25 mouse cellular contexts compared by ENCODE assay signal in genomic region chr13:103183566-103183965, GRCm38 (mm10).
DNase-seq lines count a peak whose midpoint lies in the region; ATAC-seq and TF ChIP-seq lines count a peak whose summit lies in the region.
"Had no signal": no experiment of that assay in that cellular context is flagged by ENCODE, and none has a peak within 500 bp of the region (broad histone marks: within the 10 kb centered on the region; RNA-seq: fewer than 3 reads in every experiment).

No protein-coding gene starts in this region.

- no peak overlapping the region for H3K9ac ChIP-seq in intestine, embryonic 14.5 days (ENCODE audit: low read length)
- no peak overlapping the region for H3K9ac ChIP-seq in intestine, postnatal 0 days (ENCODE audit: low read depth, low read length)
- no peak overlapping the region for H3K9ac ChIP-seq in midbrain, embryonic 11.5 days (ENCODE audit: low read length)
- H3K9ac ChIP-seq: embryonic facial prominence, embryonic 13.5 days; forebrain, embryonic 12.5 days; forebrain, postnatal 0 days; heart, embryonic 15.5 days; hindbrain, embryonic 14.5 days had no signal

- H3K4me3 ChIP-seq in intestine, embryonic 14.5 days (ENCODE audit: low read depth, low read length), result no peak overlapping the region
- H3K4me3 ChIP-seq in intestine, postnatal 0 days (ENCODE audit: low read depth, low read length), result no peak overlapping the region
- no peak overlapping the region for H3K4me3 ChIP-seq in midbrain, embryonic 10.5 days
- H3K4me3 ChIP-seq in midbrain, embryonic 11.5 days (ENCODE audit: low read depth, low read length), result no peak overlapping the region
- H3K4me3 ChIP-seq: embryonic facial prominence, embryonic 13.5 days; forebrain, embryonic 12.5 days; gastrocnemius, adult 2 months; heart, embryonic 15.5 days had no signal

- 81% methylated on average over 5 of the region's 5 CpGs for WGBS in intestine, embryonic 14.5 days
- WGBS in intestine, postnatal 0 days, result 77% methylated on average over 5 of the region's 5 CpGs
- WGBS in midbrain, embryonic 10.5 days, result 94% methylated on average over 5 of the region's 5 CpGs
- 87% methylated on average over 5 of the region's 5 CpGs for WGBS in midbrain, embryonic 11.5 days

- no peaks in the 10 kb centered on the region; the same call in 1 of the 2 replicates for H3K4me1 ChIP-seq in intestine, embryonic 14.5 days (replicated peaks; ENCODE audit: control insufficient read depth, insufficient read depth, low read length)
- no peaks in the 10 kb centered on the region for H3K4me1 ChIP-seq in intestine, postnatal 0 days (replicated peaks; ENCODE audit: control insufficient read depth, insufficient read depth, low read length)
- 0 out of 2 replicates have a peak, but pooled peaks cover 3% of the 10 kb centered on the region for H3K4me1 ChIP-seq in midbrain, embryonic 10.5 days
- no peaks in the 10 kb centered on the region for H3K4me1 ChIP-seq in midbrain, embryonic 11.5 days (ENCODE audit: control insufficient read depth, insufficient read depth, low read length)
- H3K4me1 ChIP-seq: embryonic facial prominence, embryonic 13.5 days; forebrain, embryonic 12.5 days had no signal

- DNase-seq in intestine, embryonic 14.5 days (ENCODE audit: low spot score), result peak; percentile 51
- peak; percentile 11 for DNase-seq in midbrain, embryonic 10.5 days (ENCODE audit: low spot score)
- no peak for DNase-seq in midbrain, embryonic 11.5 days (ENCODE audit: low spot score, missing footprints)
- DNase-seq in skeletal muscle tissue, adult 2 months (ENCODE audit: low read depth, low spot score), result peak; percentile 9
- DNase-seq in ovary, postnatal 14 days (ENCODE audit: low spot score), result no peak
- DNase-seq in thymus, adult 18-20 months, result no peak
- DNase-seq: adrenal gland, adult 2 months; adrenal gland, postnatal 25 days; cerebellum, adult 18-20 months; cerebellum, adult 9-11 months; cerebellum, postnatal 36 days; forebrain, postnatal 0 days; gastrocnemius, adult 2 months; gastrocnemius, postnatal 36 days; heart, adult 18-20 months; heart, postnatal 14 days had no signal

- H3K27me3 ChIP-seq in intestine, embryonic 14.5 days (replicated peaks; ENCODE audit: control insufficient read depth, insufficient read depth, low read length), result no peaks in the 10 kb centered on the region
- no peaks in the 10 kb centered on the region for H3K27me3 ChIP-seq in intestine, postnatal 0 days (replicated peaks; ENCODE audit: control insufficient read depth, insufficient read depth, low read length)
- H3K27me3 ChIP-seq in midbrain, embryonic 10.5 days (ENCODE audit: low read depth, poor library complexity, severe bottlenecking), result no peaks in the 10 kb centered on the region
- H3K27me3 ChIP-seq in midbrain, embryonic 11.5 days (ENCODE audit: control insufficient read depth, insufficient read depth, low read length), result no peaks in the 10 kb centered on the region
- H3K27me3 ChIP-seq: CH12.LX; embryonic facial prominence, embryonic 13.5 days; forebrain, embryonic 12.5 days; heart, embryonic 15.5 days; Patski had no signal

- no peaks in the 10 kb centered on the region for H3K36me3 ChIP-seq in intestine, embryonic 14.5 days (ENCODE audit: control insufficient read depth, insufficient read depth, low read length)
- H3K36me3 ChIP-seq in intestine, postnatal 0 days (ENCODE audit: control insufficient read depth, insufficient read depth), result no peaks in the 10 kb centered on the region
- H3K36me3 ChIP-seq in midbrain, embryonic 10.5 days, result 0 out of 2 replicates have a peak, but pooled peaks cover 3% of the 10 kb centered on the region
- H3K36me3 ChIP-seq in midbrain, embryonic 11.5 days (ENCODE audit: control insufficient read depth, insufficient read depth, low read length), result no peaks in the 10 kb centered on the region
- H3K36me3 ChIP-seq: embryonic facial prominence, embryonic 13.5 days; forebrain, embryonic 12.5 days; heart, embryonic 15.5 days had no signal

- no peak overlapping the region for H3K4me2 ChIP-seq in intestine, embryonic 14.5 days (ENCODE audit: low read length)
- no peak overlapping the region for H3K4me2 ChIP-seq in intestine, postnatal 0 days (replicated peaks; ENCODE audit: low read depth)
- H3K4me2 ChIP-seq in midbrain, embryonic 11.5 days, result no peak overlapping the region
- H3K4me2 ChIP-seq: embryonic facial prominence, embryonic 13.5 days; forebrain, embryonic 12.5 days; heart, embryonic 11.5 days; heart, embryonic 15.5 days; hindbrain, embryonic 14.5 days had no signal

- ATAC-seq in intestine, embryonic 14.5 days (replicated peaks; ENCODE audit: low FRiP score, low TSS enrichment, low read depth), result no peak
- no peak for ATAC-seq in intestine, postnatal 0 days
- ATAC-seq in midbrain, embryonic 11.5 days (ENCODE audit: low FRiP score), result no peak
- ATAC-seq: activated CD4-positive, CD25-positive, alpha-beta regulatory T cell, adult 4 months; forebrain, postnatal 0 days; Patski had no signal

- H3K27ac ChIP-seq in intestine, embryonic 14.5 days (ENCODE audit: low read depth), result no peak overlapping the region
- H3K27ac ChIP-seq in intestine, postnatal 0 days (ENCODE audit: low read depth, low read length), result no peak overlapping the region
- H3K27ac ChIP-seq in midbrain, embryonic 10.5 days (replicated peaks), result no peak overlapping the region
- H3K27ac ChIP-seq in midbrain, embryonic 11.5 days (ENCODE audit: low read depth, low read length), result no peak overlapping the region
- H3K27ac ChIP-seq: embryonic facial prominence, embryonic 13.5 days; forebrain, embryonic 12.5 days; gastrocnemius, adult 2 months; heart, embryonic 15.5 days; hindbrain, embryonic 14.5 days had no signal

- TF ChIP-seq CTCF in intestine, postnatal 0 days (IDR thresholded peaks at IDR 0.05; ENCODE audit: low read depth), result no peak

- no peaks in the 10 kb centered on the region for H3K9me3 ChIP-seq in intestine, embryonic 14.5 days (ENCODE audit: control insufficient read depth, low read length)
- no peaks in the 10 kb centered on the region for H3K9me3 ChIP-seq in intestine, postnatal 0 days (ENCODE audit: control insufficient read depth)
- H3K9me3 ChIP-seq in midbrain, embryonic 10.5 days (replicated peaks), result no peaks in the 10 kb centered on the region
- no peaks in the 10 kb centered on the region for H3K9me3 ChIP-seq in midbrain, embryonic 11.5 days (ENCODE audit: control insufficient read depth, low read length)
- H3K9me3 ChIP-seq: forebrain, embryonic 12.5 days; heart, embryonic 15.5 days had no signal

Comparison
In these comparisons a context has a peak if more than half of its experiments do, and no peak if none do; other contexts are left out.
1. DNase-seq: peak in intestine, embryonic 14.5 days (single experiment), midbrain, embryonic 10.5 days (single experiment) and skeletal muscle tissue, adult 2 months (single experiment); none in midbrain, embryonic 11.5 days (single experiment), ovary, postnatal 14 days (single experiment) and thymus, adult 18-20 months (0 of 2).